23 mouse cellular contexts compared by ENCODE assay signal in genomic region chr9:44069252-44069651, GRCm38 (mm10). TPM values are rescaled to one million over a fixed set of nuclear protein-coding genes. Genes with fewer than 3 reads are reported as not detected.
DNase-seq lines count a peak whose midpoint lies in the region; ATAC-seq lines count a peak whose summit lies in the region.
"Had no signal": no experiment of that assay in that cellular context is flagged by ENCODE, and none has a peak within 500 bp of the region (broad histone marks: within the 10 kb centered on the region; RNA-seq: fewer than 3 reads in every experiment).

No protein-coding gene starts in this region.

- ATAC-seq in midbrain, embryonic 11.5 days (ENCODE audit: low FRiP score), result no peak
- ATAC-seq: CD4-positive, CD25-positive, alpha-beta regulatory T cell, adult 4 months had no signal

- intact Hi-C loops in gastrocnemius, postnatal 14 days (cut with DNase I; ENCODE audit: low total_unique reads), result no loop called here

- H3K4me3 ChIP-seq in midbrain, embryonic 10.5 days, result no peak overlapping the region
- H3K4me3 ChIP-seq in midbrain, embryonic 11.5 days (ENCODE audit: low read depth, low read length), result no peak overlapping the region
- H3K4me3 ChIP-seq: embryonic facial prominence, embryonic 15.5 days; limb, embryonic 13.5 days; liver, embryonic 15.5 days had no signal

- H3K9ac ChIP-seq in midbrain, embryonic 11.5 days (ENCODE audit: low read length), result no peak overlapping the region; the same call in 1 of the 2 replicates
- H3K9ac ChIP-seq: embryonic facial prominence, embryonic 15.5 days; limb, embryonic 13.5 days; liver, embryonic 15.5 days had no signal

- peaks cover 36% of the 10 kb centered on the region for H3K27me3 ChIP-seq in midbrain, embryonic 10.5 days (ENCODE audit: low read depth, poor library complexity, severe bottlenecking)
- no peaks in the 10 kb centered on the region for H3K27me3 ChIP-seq in midbrain, embryonic 11.5 days (ENCODE audit: control insufficient read depth, insufficient read depth, low read length)
- H3K27me3 ChIP-seq: embryonic facial prominence, embryonic 15.5 days had no signal

- H3K36me3 ChIP-seq in midbrain, embryonic 10.5 days, result no peaks in the 10 kb centered on the region
- H3K36me3 ChIP-seq in midbrain, embryonic 11.5 days (ENCODE audit: control insufficient read depth, insufficient read depth, low read length), result no peaks in the 10 kb centered on the region
- H3K36me3 ChIP-seq: embryonic facial prominence, embryonic 15.5 days; G1E; limb, embryonic 13.5 days; liver, embryonic 15.5 days had no signal

- H3K27ac ChIP-seq in midbrain, embryonic 10.5 days (replicated peaks), result 0 out of 2 replicates have a peak overlapping the region, but pooled peaks have one; percentile 33
- H3K27ac ChIP-seq in midbrain, embryonic 11.5 days (ENCODE audit: low read depth, low read length), result no peak overlapping the region
- H3K27ac ChIP-seq: embryonic facial prominence, embryonic 15.5 days; limb, embryonic 13.5 days; liver, embryonic 15.5 days had no signal

- DNase-seq in cerebellum, adult 11 months, result peak; percentile 19
- DNase-seq in cerebellum, adult 18-20 months, result no peak
- DNase-seq in gastrocnemius, postnatal 25 days, result peak; percentile 53
- DNase-seq in gastrocnemius, postnatal 14 days, result no peak
- DNase-seq in midbrain, embryonic 10.5 days (ENCODE audit: low spot score), result no peak
- DNase-seq in midbrain, embryonic 11.5 days (ENCODE audit: low spot score, missing footprints), result no peak
- peak; percentile 80 for DNase-seq in skeletal muscle tissue, adult 2 months (ENCODE audit: low read depth, low spot score)
- no peak for DNase-seq in thymus, postnatal 0 days (ENCODE audit: low spot score)
- DNase-seq: cerebellum, postnatal 36 days; kidney, adult 9 months; lung, postnatal 10 days; spleen, adult 18-20 months; thymus, postnatal 36 days had no signal

- H3K4me1 ChIP-seq in midbrain, embryonic 10.5 days, result peaks cover 74% of the 10 kb centered on the region
- peaks cover 33% of the 10 kb centered on the region for H3K4me1 ChIP-seq in midbrain, embryonic 11.5 days (ENCODE audit: control insufficient read depth, insufficient read depth, low read length)

- no peaks in the 10 kb centered on the region for H3K9me3 ChIP-seq in midbrain, embryonic 10.5 days (replicated peaks)
- H3K9me3 ChIP-seq in midbrain, embryonic 11.5 days (ENCODE audit: control insufficient read depth, low read length), result no peaks in the 10 kb centered on the region
- H3K9me3 ChIP-seq: embryonic facial prominence, embryonic 15.5 days; G1E; limb, embryonic 13.5 days; liver, embryonic 15.5 days had no signal

- WGBS in midbrain, embryonic 10.5 days, result 22% methylated on average over 7 of the region's 7 CpGs
- WGBS in midbrain, embryonic 11.5 days, result 27% methylated on average over 7 of the region's 7 CpGs

- no peak overlapping the region for H3K4me2 ChIP-seq in midbrain, embryonic 11.5 days
- H3K4me2 ChIP-seq: embryonic facial prominence, embryonic 15.5 days; limb, embryonic 13.5 days; liver, embryonic 15.5 days had no signal

RNA-seq across cellular contexts. Expression of gene Usp2, which starts 2.4 kb away (rescaled TPM):
- total RNA-seq in gastrocnemius, postnatal 25 days (2021), result 100 to 1,000 TPM; 160 to 313 TPM
- 100 to 1,000 TPM; 142 to 224 TPM for total RNA-seq in gastrocnemius, postnatal 14 days (2021)
- polyA plus RNA-seq in midbrain, embryonic 10.5 days (2016; fragmentation: Nextera tagmentation; extraction: Ambion mirVana), result 11.3 and 16.5 TPM in 2 replicates
- 7.3 and 9.7 TPM in 2 replicates for polyA plus RNA-seq in midbrain, embryonic 11.5 days (2014; fragmentation: Nextera tagmentation; extraction: Ambion mirVana)
- polyA plus RNA-seq in thymus, postnatal 0 days (2015; fragmentation: Nextera tagmentation; extraction: Ambion mirVana), result 7.4 and 13.1 TPM in 2 replicates

RNA-seq across cellular contexts. Expression of gene Thy1, which starts 26.1 kb away (rescaled TPM):
- total RNA-seq in gastrocnemius, postnatal 25 days (2021), result 10 to 100 TPM; 14.8 to 20.2 TPM
- total RNA-seq in gastrocnemius, postnatal 14 days (2021), result 10 to 100 TPM; 35.5 to 45.4 TPM
- not detected in 2 replicates for polyA plus RNA-seq in midbrain, embryonic 10.5 days (2016; fragmentation: Nextera tagmentation; extraction: Ambion mirVana)
- not detected in 2 replicates for polyA plus RNA-seq in midbrain, embryonic 11.5 days (2014; fragmentation: Nextera tagmentation; extraction: Ambion mirVana)
- 415 and 436 TPM in 2 replicates for polyA plus RNA-seq in thymus, postnatal 0 days (2015; fragmentation: Nextera tagmentation; extraction: Ambion mirVana)
- total RNA-seq: G1E had no signal
- polyA plus RNA-seq: forebrain, embryonic 11.5 days; G1E; neural tube, embryonic 11.5 days had no signal

RNA-seq across cellular contexts. Expression of gene Mfrp, which starts 32.3 kb away (rescaled TPM):
- not detected for total RNA-seq in gastrocnemius, postnatal 25 days (2021)
- under 1 TPM in 1 of 2 experiments, not detected in 1; 0.06 TPM for total RNA-seq in gastrocnemius, postnatal 14 days (2021)
- 0.07 and 0.17 TPM in 2 replicates for polyA plus RNA-seq in midbrain, embryonic 10.5 days (2016; fragmentation: Nextera tagmentation; extraction: Ambion mirVana)
- polyA plus RNA-seq in midbrain, embryonic 11.5 days (2014; fragmentation: Nextera tagmentation; extraction: Ambion mirVana), result not detected in 2 replicates
- polyA plus RNA-seq in thymus, postnatal 0 days (2015; fragmentation: Nextera tagmentation; extraction: Ambion mirVana), result not detected in 2 replicates
- total RNA-seq: G1E; megakaryocyte, adult 5-6 weeks had no signal
- polyA plus RNA-seq: CD4-positive, CD25-positive, alpha-beta regulatory T cell, adult 4 months; forebrain, embryonic 11.5 days; G1E; liver, embryonic 15.5 days had no signal

RNA-seq across cellular contexts. Expression of gene C1qtnf5, which starts 37.8 kb away (rescaled TPM):
- total RNA-seq in gastrocnemius, postnatal 25 days (2021), result 10 to 100 TPM in 1 of 2 experiments, 1 to 10 TPM in 1; 8.0 to 13.6 TPM
- 10 to 100 TPM; 22.9 to 25.7 TPM for total RNA-seq in gastrocnemius, postnatal 14 days (2021)
- 0.29 and 0.93 TPM in 2 replicates for polyA plus RNA-seq in midbrain, embryonic 10.5 days (2016; fragmentation: Nextera tagmentation; extraction: Ambion mirVana)
- polyA plus RNA-seq in midbrain, embryonic 11.5 days (2014; fragmentation: Nextera tagmentation; extraction: Ambion mirVana), result 0.85 and 0.99 TPM in 2 replicates
- 1.2 and 2.0 TPM in 2 replicates for polyA plus RNA-seq in thymus, postnatal 0 days (2015; fragmentation: Nextera tagmentation; extraction: Ambion mirVana)
- total RNA-seq: G1E had no signal
- polyA plus RNA-seq: CD4-positive, CD25-positive, alpha-beta regulatory T cell, adult 4 months had no signal

RNA-seq across cellular contexts. Expression of gene Gm49380, which starts 44.0 kb away (rescaled TPM):
- total RNA-seq in gastrocnemius, postnatal 25 days (2021), result 1 to 10 TPM in 1 of 2 experiments, under 1 TPM in 1; 0.82 to 2.4 TPM
- 1 to 10 TPM in 1 of 2 experiments, under 1 TPM in 1; 0.23 to 1.2 TPM for total RNA-seq in gastrocnemius, postnatal 14 days (2021)
- polyA plus RNA-seq in midbrain, embryonic 10.5 days (2016; fragmentation: Nextera tagmentation; extraction: Ambion mirVana), result 0.35 and 0.63 TPM in 2 replicates
- 0.23 and 0.36 TPM in 2 replicates for polyA plus RNA-seq in midbrain, embryonic 11.5 days (2014; fragmentation: Nextera tagmentation; extraction: Ambion mirVana)
- 0.05 and 0.10 TPM in 2 replicates for polyA plus RNA-seq in thymus, postnatal 0 days (2015; fragmentation: Nextera tagmentation; extraction: Ambion mirVana)
- total RNA-seq: left cerebral cortex, postnatal 10 days; megakaryocyte, adult 5-6 weeks; midbrain, postnatal 0 days had no signal
- polyA plus RNA-seq: CD4-positive, CD25-positive, alpha-beta regulatory T cell, adult 4 months; forebrain, embryonic 11.5 days; G1E; liver, embryonic 15.5 days had no signal

Comparison
In these comparisons a context has a peak if more than half of its experiments do, and no peak if none do; other contexts are left out.
1. DNase-seq: peak in cerebellum, adult 11 months (single experiment), gastrocnemius, postnatal 25 days (single experiment) and skeletal muscle tissue, adult 2 months (single experiment); none in cerebellum, adult 18-20 months (0 of 2), gastrocnemius, postnatal 14 days (single experiment), midbrain, embryonic 10.5 days (single experiment), midbrain, embryonic 11.5 days (single experiment) and thymus, postnatal 0 days (single experiment).
2. RNA of gene Thy1, which starts 26.1 kb away (polyA plus RNA-seq): 415 to 436 TPM in thymus, postnatal 0 days; not detected in midbrain, embryonic 11.5 days and not detected in midbrain, embryonic 10.5 days; every median in the first group is over 100 times any median in the second.